Mouse (Mus musculus) CH12.LX (cell line): ENCODE data around the gene Tmco4. TPM values are rescaled to one million over a fixed set of nuclear protein-coding genes. Genes with fewer than 3 reads are reported as not detected.
A peak's percentile ranks its signal among the peaks of the same experiment; 100 is the strongest.

Experiments
- DNase-seq: peaks from one replicate; pipeline ENCODE4 v3.0.0-alpha.2; 2013; ENCODE audit errors: extremely low read depth
- H3K27ac ChIP-seq: 2 replicates; pipeline ENCODE4 v1.5.1; 2012; ENCODE audit warnings: low read depth, mild to moderate bottlenecking, control low read depth, moderate library complexity; ENCODE audit not compliant: insufficient read depth
- H3K27me3 ChIP-seq: replicated peaks from 2 replicates; pipeline ENCODE3; 2012; ENCODE audit warnings: inconsistent platforms
- H3K36me3 ChIP-seq, 2 experiments: replicated peaks in 1 of 2; 2 replicates each; pipeline versions ENCODE3 to v1.6.1; 2012; ENCODE audit warnings: inconsistent platforms in 1 of 2, low read length in 1 of 2, mild to moderate bottlenecking in 1 of 2, mixed read lengths in 1 of 2, moderate library complexity in 1 of 2; ENCODE audit not compliant: control insufficient read depth in 1 of 2, insufficient read depth in 1 of 2
- H3K4me1 ChIP-seq, 2 experiments: 2 replicates each; pipeline ENCODE4 v1.6.1; 2012; ENCODE audit warnings: inconsistent platforms in 1 of 2, moderate library complexity in 1 of 2; ENCODE audit not compliant: insufficient read depth in 2 of 2, control insufficient read depth in 1 of 2
- H3K4me2 ChIP-seq: 2 replicates; pipeline ENCODE4 v1.6.1; 2012; ENCODE audit warnings: low read depth, mild to moderate bottlenecking, control low read depth; ENCODE audit not compliant: poor library complexity, insufficient read depth, severe bottlenecking
- H3K4me3 ChIP-seq, 3 experiments: fragments of 150-350 bp in 1 of 3; sonication (generic) in 1 of 3; replicated peaks in 1 of 3; 2 replicates each; pipeline versions ENCODE3 to v1.5.1; 2011 to 2012; ENCODE audit warnings: low read depth in 2 of 3, low read length in 2 of 3, mild to moderate bottlenecking in 2 of 3, moderate library complexity in 2 of 3, control low read depth in 1 of 3, improper control_type of control experiment in 1 of 3, inconsistent platforms in 1 of 3, mixed read lengths in 1 of 3; ENCODE audit not compliant: poor library complexity in 1 of 3
- H3K79me2 ChIP-seq: replicated peaks from 2 replicates; pipeline ENCODE4 v1.6.1; 2012; ENCODE audit warnings: mild to moderate bottlenecking, moderate library complexity; ENCODE audit not compliant: control insufficient read depth, poor library complexity, insufficient read depth, severe bottlenecking; ENCODE audit errors: extremely low read depth
- H3K9ac ChIP-seq: 2 replicates; pipeline ENCODE4 v1.6.1; 2012; ENCODE audit warnings: low read depth, mild to moderate bottlenecking, control low read depth, moderate library complexity; ENCODE audit not compliant: insufficient read depth
- H3K9me3 ChIP-seq: replicated peaks from 2 replicates; pipeline ENCODE3; 2012; ENCODE audit warnings: low read length, inconsistent platforms, mixed read lengths
- CHD2 ChIP-seq: IDR thresholded peaks from 2 replicates; pipeline ENCODE4 v1.6.1; 2011; ENCODE audit warnings: low read length, improper control_type of control experiment
- CTCF ChIP-seq, 2 experiments: IDR thresholded peaks in 1 of 2; conservative IDR thresholded peaks in 1 of 2; 2 replicates each; pipeline ENCODE4 v1.5.1; 2011 to 2012; ENCODE audit warnings: low read depth in 2 of 2, low read length in 2 of 2, improper control_type of control experiment in 1 of 2, inconsistent platforms in 1 of 2, mild to moderate bottlenecking in 1 of 2, moderate library complexity in 1 of 2
- E2F4 ChIP-seq: IDR thresholded peaks from 2 replicates; pipeline ENCODE4 v1.6.1; 2011; ENCODE audit warnings: low read depth, low read length, improper control_type of control experiment; ENCODE audit not compliant: insufficient replicate concordance
- EP300 ChIP-seq: IDR thresholded peaks from 2 replicates; pipeline ENCODE4 v1.6.1; 2011; ENCODE audit warnings: low read length, improper control_type of control experiment
- ETS1 ChIP-seq: conservative IDR thresholded peaks from 2 replicates; pipeline ENCODE4 v1.6.1; 2012; ENCODE audit warnings: low read depth, mild to moderate bottlenecking, inconsistent platforms, low read length, improper control_type of control experiment, moderate library complexity
- GABPA ChIP-seq: IDR thresholded peaks from 2 replicates; pipeline ENCODE4 v1.6.1; 2012; ENCODE audit warnings: low read depth, low read length, improper control_type of control experiment, inconsistent platforms; ENCODE audit not compliant: insufficient replicate concordance
- HCFC1 ChIP-seq: IDR thresholded peaks from 2 replicates; pipeline ENCODE4 v1.6.1; 2012; ENCODE audit warnings: low read depth, mild to moderate bottlenecking, inconsistent platforms, low read length, improper control_type of control experiment
- IRF4 ChIP-seq: IDR thresholded peaks from 2 replicates; pipeline ENCODE4 v1.6.1; 2014; ENCODE audit warnings: low read depth, mild to moderate bottlenecking, inconsistent platforms, low read length, improper control_type of control experiment
- JUN ChIP-seq: IDR thresholded peaks from 2 replicates; pipeline ENCODE4 v1.6.1; 2011; ENCODE audit warnings: low read depth, mild to moderate bottlenecking, low read length, improper control_type of control experiment, moderate library complexity; ENCODE audit not compliant: insufficient read depth
- JUND ChIP-seq: conservative IDR thresholded peaks from 2 replicates; pipeline ENCODE4 v1.6.1; 2011; ENCODE audit warnings: low read depth, low read length, improper control_type of control experiment
- KAT2A ChIP-seq: IDR thresholded peaks from 2 replicates; pipeline ENCODE4 v1.6.1; 2012; ENCODE audit warnings: low read length, improper control_type of control experiment, inconsistent platforms; ENCODE audit not compliant: insufficient replicate concordance
- MAFK ChIP-seq: IDR thresholded peaks from 2 replicates; pipeline ENCODE4 v1.6.1; 2011; ENCODE audit warnings: low read length, improper control_type of control experiment; ENCODE audit not compliant: insufficient replicate concordance
- MAX ChIP-seq: IDR thresholded peaks from 2 replicates; pipeline ENCODE4 v1.6.1; 2011; ENCODE audit warnings: low read length, improper control_type of control experiment
- MEF2A ChIP-seq: IDR thresholded peaks from 2 replicates; pipeline ENCODE4 v1.6.1; 2014; ENCODE audit warnings: low read depth, mild to moderate bottlenecking, inconsistent platforms, low read length, improper control_type of control experiment, borderline replicate concordance
- MXI1 ChIP-seq: IDR thresholded peaks from 2 replicates; pipeline ENCODE4 v1.6.1; 2011; ENCODE audit warnings: mild to moderate bottlenecking, low read depth, low read length, improper control_type of control experiment
- MYC ChIP-seq: IDR thresholded peaks from 2 replicates; pipeline ENCODE4 v1.6.1; 2011; ENCODE audit warnings: low read depth, mild to moderate bottlenecking, improper control_type of control experiment, low read length
- NRF1 ChIP-seq: IDR thresholded peaks from 2 replicates; pipeline ENCODE4 v1.6.1; 2014; ENCODE audit warnings: low read depth, mild to moderate bottlenecking, inconsistent platforms, low read length, improper control_type of control experiment, moderate library complexity
- PAX5 ChIP-seq: IDR thresholded peaks from 2 replicates; pipeline ENCODE4 v1.6.1; 2012; ENCODE audit warnings: low read length, inconsistent platforms, mixed read lengths
- POLR2A ChIP-seq: IDR thresholded peaks from 2 replicates; pipeline ENCODE4 v1.6.1; 2011; ENCODE audit warnings: low read depth, mild to moderate bottlenecking, improper control_type of control experiment, low read length
- POLR2AphosphoS2 ChIP-seq: IDR thresholded peaks from 2 replicates; pipeline ENCODE4 v1.6.1; 2011; ENCODE audit warnings: low read depth, low read length, improper control_type of control experiment
- RAD21 ChIP-seq: IDR thresholded peaks from 2 replicates; pipeline ENCODE4 v1.6.1; 2011; ENCODE audit warnings: low read depth, mild to moderate bottlenecking, low read length, improper control_type of control experiment, moderate library complexity
- RCOR1 ChIP-seq: conservative IDR thresholded peaks from 2 replicates; pipeline ENCODE4 v1.6.1; 2012; ENCODE audit warnings: low read depth, mild to moderate bottlenecking, inconsistent platforms, low read length, improper control_type of control experiment
- SIN3A ChIP-seq: IDR thresholded peaks from 2 replicates; pipeline ENCODE4 v1.6.1; 2012; ENCODE audit warnings: low read length, improper control_type of control experiment, inconsistent platforms
- SMC3 ChIP-seq: IDR thresholded peaks from 2 replicates; pipeline ENCODE4 v1.6.1; 2011; ENCODE audit warnings: low read depth, low read length, improper control_type of control experiment
- TBP ChIP-seq: conservative IDR thresholded peaks from 2 replicates; pipeline ENCODE4 v1.6.1; 2011; ENCODE audit warnings: low read depth, low read length, improper control_type of control experiment
- USF2 ChIP-seq: conservative IDR thresholded peaks from 2 replicates; pipeline ENCODE4 v1.6.1; 2011; ENCODE audit warnings: low read depth, low read length, improper control_type of control experiment
- ZC3H11A ChIP-seq: IDR thresholded peaks from 2 replicates; pipeline ENCODE4 v1.6.1; 2012; ENCODE audit warnings: low read depth, mild to moderate bottlenecking, inconsistent platforms, low read length, improper control_type of control experiment
- ZKSCAN1 ChIP-seq: IDR thresholded peaks from 2 replicates; pipeline ENCODE4 v1.6.1; 2012; ENCODE audit warnings: low read depth, inconsistent platforms, low read length, improper control_type of control experiment, borderline replicate concordance
- ZMIZ1 ChIP-seq: IDR thresholded peaks from 2 replicates; pipeline ENCODE4 v1.6.1; 2012; ENCODE audit warnings: low read depth, mild to moderate bottlenecking, inconsistent platforms, low read length, improper control_type of control experiment
- ZNF384 ChIP-seq: IDR thresholded peaks from 2 replicates; pipeline ENCODE4 v1.6.1; 2012; ENCODE audit warnings: low read depth, low read length, improper control_type of control experiment, inconsistent platforms
- dilution Hi-C: fragments of 300-500 bp; cut with MboI; formaldehyde crosslinking; loops from 2 replicates; pipeline ENCODE4 v1.14.3; 2020; ENCODE audit warnings: low sequenced_read_pairs; ENCODE audit not compliant: extremely low pct_unique_long_range_greater_than_20kb, extremely low pct_ligation_motif_present
- in situ Hi-C: fragments of 300-500 bp; cut with MboI; formaldehyde crosslinking; loops from 3 replicates; pipeline ENCODE4 v1.14.3; 2019; ENCODE audit warnings: low sequenced_read_pairs, low pct_ligation_motif_present, low pct_unique_long_range_greater_than_20kb, mixed read lengths
- polyA plus RNA-seq: library from polyadenylated mRNA; unstranded; fragments of >175 nt; gene quantifications from 2 replicates; pipeline ENCODE4 v1.2.1, GENCODE M21; 2012; ENCODE audit warnings: low read depth; ENCODE audit not compliant: insufficient read length
- total RNA-seq, 2 experiments: library from RNA; depleted of rRNA; stranded (reverse); fragments of 300-350 nt in 1 of 2; fragments of >200 nt in 1 of 2; gene quantifications; 2 replicates each; pipeline ENCODE4 v1.2.3; 2012 to 2014

Tmco4 gene
- total and polyA plus RNA-seq, 3 experiments = 20.3 to 22.2 (median 21.7) TPM

DNA sequence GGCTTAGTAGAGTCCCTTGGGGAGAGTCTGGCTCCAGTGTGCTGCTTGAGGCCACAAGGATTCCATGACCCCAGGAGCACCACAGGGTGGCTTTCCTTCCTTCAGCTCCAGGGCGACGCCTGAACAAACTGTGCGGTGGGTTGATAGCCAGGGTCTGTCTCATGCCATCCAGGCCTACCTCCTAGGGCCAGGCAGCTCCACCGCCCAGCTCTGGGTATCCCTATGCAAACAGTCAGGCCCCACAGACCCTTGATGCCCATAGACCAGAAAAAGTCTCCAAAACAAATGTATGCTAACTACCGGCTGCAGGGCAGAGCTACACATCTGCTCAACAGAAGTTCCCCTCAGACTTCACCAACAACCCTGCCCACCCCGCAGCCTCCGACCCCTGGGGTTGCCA, 118.4 kb downstream of the Tmco4 start:
- TF ChIP-seq E2F4 (no peak), NRF1 (no peak), EP300 (no peak), RCOR1 (no peak), JUND (no peak), MYC (no peak), POLR2A (no peak), PAX5 (no peak), IRF4 (no peak), TBP (no peak), CHD2 (no peak), ZMIZ1 (no peak), KAT2A (no peak), ETS1 (no peak), POLR2AphosphoS2 (no peak), MEF2A (no peak), HCFC1 (no peak), MAX (no peak), USF2 (no peak), SMC3 (no peak)
- TF ChIP-seq, all 38 proteins: peak for 0
- H3K9ac ChIP-seq = no peak overlapping the region
- dilution Hi-C loops = no loop called here
- H3K27ac ChIP-seq = no peak overlapping the region
- H3K4me3 ChIP-seq = no peak overlapping the region
- H3K27me3 ChIP-seq = no peaks in the 10 kb centered on the region
- H3K79me2 ChIP-seq = no peaks in the 10 kb centered on the region
- no peaks in the 10 kb centered on the region for H3K36me3 ChIP-seq
- H3K9me3 ChIP-seq = peaks cover 15% of the 10 kb centered on the region
- H3K4me1 ChIP-seq = peaks cover 5 to 22% of the 10 kb centered on the region in 2 experiments; a peak in 3 of 4 replicates
- DNase-seq = no peak
- no peak overlapping the region for H3K4me2 ChIP-seq
- in situ Hi-C loops = no loop called here

- peaks cover 15% of the 10 kb centered on the region for H3K9me3 ChIP-seq
- H3K4me2 ChIP-seq = peak overlapping the region; percentile 69
- H3K4me1 ChIP-seq = peaks cover 5 to 16% of the 10 kb centered on the region in 2 experiments; a peak in 3 of 4 replicates
- dilution Hi-C loops (no loop called here), in situ Hi-C loops (no loop called here)
- H3K79me2 ChIP-seq = no peaks in the 10 kb centered on the region
- TF ChIP-seq ZC3H11A (no peak), JUN (no peak), MAFK (no peak), SIN3A (no peak), NRF1 (no peak), MXI1 (no peak), CTCF (conservative IDR thresholded peaks at IDR 0.05 in 1 of 2, IDR thresholded peaks at IDR 0.05 in 1 of 2; ENCODE audit: low read depth in 2 of 2, low read length in 2 of 2) (no peak), RAD21 (no peak), CHD2 (no peak), JUND (no peak), SMC3 (no peak), USF2 (no peak), GABPA (no peak), MYC (no peak), ZNF384 (no peak), ETS1 (no peak), POLR2AphosphoS2 (no peak), MEF2A (no peak), ZKSCAN1 (no peak)
- TF ChIP-seq, all 38 proteins: peak for 0
- Histone ChIP-seq H3K36me3 (no peaks in the 10 kb centered on the region), H3K9ac (no peak overlapping the region), H3K27me3 (no peaks in the 10 kb centered on the region), H3K4me3 (no peak overlapping the region), H3K27ac (no peak overlapping the region)
- no peak for DNase-seq
Observed at GRCm38 (mm10) chr4:139091478-139092355, 119.0 kb downstream of the Tmco4 start.
